Mouse (Mus musculus): ENCODE measurements around the gene Rftn1.
"Not testable (repeated sequence)": the region's sequence is repeated elsewhere in the genome, so short reads cannot be mapped to it uniquely, and the experiment has no call there.

Gene Rftn1

DNA sequence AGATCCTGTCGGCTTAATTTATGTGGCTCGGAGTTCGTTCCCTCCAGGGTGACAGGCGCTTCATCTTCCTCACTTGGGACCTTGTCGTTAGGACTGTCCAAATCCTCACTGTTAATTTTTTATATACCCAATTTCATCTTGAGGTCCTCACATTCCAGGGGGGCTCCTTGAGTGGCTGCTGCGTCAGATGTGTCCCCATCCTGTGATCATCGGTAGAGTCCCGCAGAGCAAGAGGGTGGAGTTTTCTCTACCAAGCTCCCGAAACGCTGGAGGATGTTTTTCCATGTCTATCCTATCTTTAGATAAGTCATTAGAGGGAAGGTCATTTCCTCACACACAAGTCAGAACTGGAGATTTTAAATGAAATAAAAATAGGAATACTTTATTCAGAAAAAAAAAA lies 55.0 kb downstream of the Rftn1 start:
- no peak for DNase-seq (ENCODE audit: extremely low read depth, low read depth, low spot score)

DNA sequence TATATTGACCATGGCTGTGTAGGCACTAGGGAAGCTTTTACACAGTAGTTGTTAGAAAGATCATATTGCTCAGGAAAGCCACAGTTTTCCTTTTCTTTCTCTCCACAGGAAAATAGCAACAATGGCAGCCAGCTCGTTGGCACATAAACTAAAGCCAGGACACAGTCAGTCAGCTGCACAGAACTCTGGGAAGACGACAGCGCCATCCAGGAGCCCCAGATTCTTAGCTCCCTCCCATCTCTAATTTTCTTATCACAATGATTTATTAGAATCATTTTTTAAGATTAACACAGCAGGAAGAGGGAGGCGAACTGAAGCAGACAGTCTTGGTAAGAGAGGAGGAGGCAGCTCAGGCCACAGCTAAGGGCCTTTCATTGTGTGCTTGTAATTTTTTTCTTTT lies 58.8 kb downstream of the Rftn1 start:
- no peak for DNase-seq (ENCODE audit: extremely low read depth, low read depth, low spot score)

DNA sequence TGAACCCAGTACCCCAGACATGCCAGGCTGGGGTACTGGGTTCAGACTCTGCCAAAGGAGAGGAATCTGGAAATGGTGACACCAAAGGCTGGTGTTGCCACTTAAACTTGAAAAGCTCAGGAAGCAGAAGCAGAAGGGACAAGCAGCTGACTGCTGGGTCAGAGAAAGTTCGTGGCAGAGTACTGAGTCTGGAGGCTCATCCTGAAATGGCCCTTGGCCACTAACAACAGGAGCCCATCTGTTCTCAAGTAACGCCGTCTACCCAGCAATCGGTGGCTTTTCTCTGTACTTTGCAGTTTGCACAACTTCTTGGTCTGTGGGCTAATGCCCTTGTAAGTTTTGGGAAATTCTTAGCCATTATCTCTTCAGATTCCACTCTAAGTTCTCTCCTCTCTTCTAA lies 60.1 kb downstream of the Rftn1 start:
- no peak for DNase-seq (ENCODE audit: extremely low read depth, low read depth, low spot score)

DNA sequence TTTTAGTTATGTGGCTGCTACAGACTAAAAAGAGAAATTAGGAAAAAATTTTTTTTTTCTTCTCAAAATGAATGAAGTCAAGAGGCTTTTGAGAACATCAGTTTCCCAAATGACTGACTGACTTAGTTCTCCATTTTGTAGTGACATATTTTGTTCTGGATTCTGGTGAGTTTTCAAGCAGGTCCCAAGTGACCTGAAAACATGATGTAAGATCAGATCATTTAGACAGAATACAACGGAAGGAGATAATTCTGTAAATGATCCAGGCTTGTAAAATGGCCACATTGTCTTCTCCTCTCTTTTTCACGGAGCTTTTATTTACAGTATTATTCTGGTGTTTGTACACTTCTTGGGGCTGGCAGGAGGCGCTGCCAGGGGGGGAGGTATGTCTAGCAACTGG lies 62.1 kb downstream of the Rftn1 start:
- DNase-seq (ENCODE audit: extremely low read depth, low read depth, low spot score): no peak

DNA sequence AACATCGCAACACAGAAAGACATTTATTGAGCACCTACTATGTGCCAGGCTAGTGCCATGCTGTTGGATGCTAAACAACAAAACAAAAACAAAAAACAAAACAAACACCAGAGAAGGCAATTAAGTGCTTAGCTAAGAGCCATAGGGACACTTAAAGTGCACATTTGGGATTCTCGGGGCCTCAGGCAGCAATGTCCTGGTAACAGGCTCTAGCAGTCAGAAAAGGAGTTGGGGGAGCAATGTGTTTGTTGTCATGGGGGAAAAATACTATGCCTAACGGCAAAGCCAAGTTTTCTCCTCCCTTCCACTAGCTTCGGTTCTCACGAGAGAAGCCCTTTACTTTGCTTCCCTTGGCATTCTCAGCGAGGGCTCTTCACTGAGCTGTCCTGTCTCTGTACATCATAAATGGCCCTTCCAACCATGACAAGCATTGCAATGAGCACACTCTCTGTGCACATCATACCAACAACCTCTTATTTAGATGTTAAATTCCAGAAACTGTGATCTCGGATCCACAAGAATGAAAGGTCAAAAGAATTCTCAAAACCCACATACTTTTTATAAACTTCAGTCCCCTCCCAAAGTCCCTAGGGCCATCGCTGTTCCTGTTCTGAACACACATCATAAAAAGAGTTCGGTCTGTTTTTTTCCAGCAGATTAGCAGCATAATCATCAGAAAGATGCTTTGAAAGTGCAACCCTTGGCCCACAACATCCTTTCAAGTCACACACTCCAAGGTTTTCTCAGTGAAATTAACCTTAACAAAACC lies 63.2 kb downstream of the Rftn1 start:
- no peak for DNase-seq (ENCODE audit: extremely low read depth, low read depth, low spot score)

DNA sequence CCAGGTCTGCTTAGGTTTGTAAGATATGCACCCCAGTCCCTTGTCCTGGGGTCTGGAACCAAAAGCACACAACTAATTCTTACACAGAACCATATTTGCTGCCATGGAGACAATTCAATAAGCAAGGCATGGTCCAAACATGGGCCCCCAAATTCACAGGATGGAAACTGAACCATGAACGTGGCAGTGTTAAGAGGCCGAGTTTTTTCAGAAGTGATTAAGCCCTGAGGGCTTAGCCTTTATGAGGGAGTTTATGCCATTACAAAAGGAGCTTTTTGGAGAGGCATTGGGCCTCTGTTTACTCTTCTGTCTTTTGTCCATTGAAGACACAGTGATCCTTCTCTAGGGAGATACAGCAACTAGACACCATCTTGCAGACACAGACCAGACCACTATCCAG lies 63.9 kb downstream of the Rftn1 start:
- DNase-seq (ENCODE audit: extremely low read depth, low read depth, low spot score): no peak

DNA sequence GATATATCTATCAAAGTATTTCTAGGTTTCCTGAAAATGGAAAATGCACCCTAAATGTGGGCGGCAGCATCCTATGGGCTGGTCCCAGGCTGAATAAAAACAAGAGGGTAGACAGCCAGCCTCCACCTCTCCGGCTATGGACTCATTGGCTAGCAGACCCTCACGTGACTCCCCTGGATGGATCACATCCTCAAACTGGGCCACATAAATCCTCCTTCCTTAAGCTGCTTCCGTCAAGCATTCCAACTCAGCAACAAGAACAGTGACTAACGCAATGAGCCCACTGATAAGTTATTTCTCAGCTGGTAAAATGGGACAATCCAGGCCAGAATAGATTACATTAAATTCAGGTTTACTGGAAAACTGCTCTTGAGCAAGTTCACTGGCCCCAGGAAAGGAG lies 64.6 kb downstream of the Rftn1 start:
- DNase-seq (ENCODE audit: extremely low read depth, low read depth, low spot score): no peak

DNA sequence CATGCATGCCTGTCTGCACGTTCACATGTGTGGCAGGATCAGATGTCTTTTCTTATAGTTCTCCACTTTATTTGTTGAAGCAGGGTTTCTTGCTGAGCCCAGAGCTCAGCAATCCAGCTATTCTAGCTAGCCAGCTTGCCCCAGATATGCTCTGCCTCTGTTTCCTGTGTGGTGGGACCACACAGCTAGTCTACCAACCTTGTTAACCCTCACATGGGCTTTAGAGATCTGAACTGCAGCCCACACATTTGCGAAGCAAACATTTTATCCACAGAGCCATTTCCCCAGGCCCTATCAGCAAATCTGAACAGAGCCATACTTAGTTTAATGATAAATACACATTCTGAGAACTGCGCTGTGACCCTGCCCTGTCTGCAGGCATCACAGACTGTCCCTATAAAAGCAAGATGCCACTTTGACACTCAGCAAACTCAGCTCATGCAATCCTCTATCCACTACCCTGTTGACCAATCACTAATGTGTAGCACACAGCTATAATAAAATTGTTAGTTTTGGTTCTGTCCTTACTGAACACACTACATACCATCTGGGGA lies 65.2 kb downstream of the Rftn1 start:
- no peak for DNase-seq (ENCODE audit: extremely low read depth, low read depth, low spot score)

DNA sequence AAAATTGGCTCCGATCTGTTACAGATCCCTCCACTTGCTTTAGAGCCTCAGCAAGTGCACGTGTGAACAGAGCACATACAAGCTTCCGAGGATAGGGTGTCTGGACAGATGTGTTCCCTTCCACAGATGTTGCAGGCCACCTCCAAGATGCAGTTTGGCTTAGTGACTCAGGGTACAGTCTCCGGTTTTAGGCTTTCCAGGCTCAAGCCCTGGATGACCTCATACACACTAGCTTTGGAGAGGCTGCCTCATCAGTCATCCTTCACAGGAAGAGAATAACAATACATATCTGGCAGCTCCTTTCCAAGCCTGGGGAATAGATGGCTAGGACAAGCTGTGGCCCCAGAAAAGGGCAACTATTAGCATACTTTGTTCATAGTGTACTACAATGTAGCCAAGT lies 65.8 kb downstream of the Rftn1 start:
- DNase-seq (ENCODE audit: extremely low read depth, low read depth, low spot score): no peak

DNA sequence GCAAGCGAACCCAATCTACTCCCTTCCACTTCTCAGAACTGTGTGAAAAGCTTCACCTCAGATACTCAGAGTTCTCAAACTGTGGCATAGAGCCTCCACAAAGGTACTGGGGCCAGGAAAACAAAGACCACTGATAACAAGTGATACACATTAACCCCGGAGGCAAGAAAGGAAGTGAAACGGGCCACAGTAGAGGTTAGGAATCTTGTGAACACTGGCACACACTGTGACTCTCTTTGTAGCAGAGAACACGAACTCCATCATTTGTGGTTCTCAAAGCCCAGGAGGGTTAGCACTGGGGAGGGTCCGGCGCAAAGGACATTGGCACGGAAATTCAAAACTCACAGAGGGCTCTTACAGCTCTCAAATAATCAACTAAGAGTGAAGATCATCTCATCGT lies 67.9 kb downstream of the Rftn1 start:
- DNase-seq (ENCODE audit: extremely low read depth, low read depth, low spot score): no peak

DNA sequence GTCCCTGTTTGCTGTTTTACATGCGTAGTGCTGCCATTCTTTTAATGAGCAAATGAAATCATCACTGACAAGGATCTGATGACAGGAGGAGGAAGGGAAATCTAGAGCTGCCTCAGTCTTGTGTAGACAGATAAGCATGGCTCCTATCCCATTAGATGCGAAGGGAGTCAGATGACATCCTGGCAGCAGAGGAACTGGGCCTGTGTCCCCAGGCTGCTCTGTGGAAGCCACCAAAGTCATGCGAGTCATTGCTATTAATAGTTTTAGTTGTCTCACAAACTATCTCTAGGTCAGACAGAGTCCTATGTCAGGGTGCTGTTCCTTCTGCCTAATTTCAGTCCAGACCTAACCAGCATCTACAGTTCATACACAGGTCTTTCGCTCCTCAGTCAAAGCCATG lies 70.4 kb downstream of the Rftn1 start:
- no peak for DNase-seq (ENCODE audit: extremely low read depth, low read depth, low spot score)

DNA sequence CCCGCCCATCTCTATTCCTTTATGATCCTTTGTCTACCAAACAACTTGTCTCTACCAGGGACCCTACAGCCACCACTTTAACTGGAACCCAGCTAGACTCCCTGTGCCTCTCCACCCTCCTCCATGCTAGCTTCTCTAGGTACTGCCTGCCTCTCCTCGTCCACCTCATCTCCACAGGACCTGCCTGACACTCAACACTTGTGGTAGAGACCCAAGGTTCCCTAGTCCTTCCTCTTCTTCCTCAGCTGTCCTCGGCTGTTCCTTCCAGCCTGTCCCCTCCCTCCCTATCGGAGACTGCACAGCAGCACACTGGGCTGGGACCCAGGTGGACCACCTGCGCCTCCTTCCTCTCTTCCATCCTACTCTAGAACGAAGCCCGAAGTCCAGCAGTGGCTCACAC lies 73.0 kb downstream of the Rftn1 start:
- no peak for DNase-seq (ENCODE audit: extremely low read depth, low read depth, low spot score)

DNA sequence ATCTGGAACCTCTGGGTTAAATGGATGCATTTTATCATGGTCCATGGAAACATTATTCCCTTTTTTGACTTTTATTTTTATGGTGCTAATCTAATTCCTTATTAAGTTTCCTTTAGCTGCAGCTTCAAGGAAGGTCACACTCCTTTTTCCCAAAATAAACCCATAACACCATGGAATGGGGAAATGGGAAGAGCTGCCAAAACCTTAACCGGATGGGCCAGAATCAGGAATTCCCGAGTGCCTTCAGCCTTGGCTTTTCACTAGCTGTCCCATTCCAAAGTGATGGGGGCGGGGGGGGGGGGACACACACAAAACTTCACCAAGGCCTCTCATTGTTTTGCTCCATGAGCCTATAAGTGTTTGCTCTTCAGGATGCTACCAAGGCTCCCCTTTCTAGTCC lies 73.5 kb downstream of the Rftn1 start:
- no peak for DNase-seq (ENCODE audit: extremely low read depth, low read depth, low spot score)

DNA sequence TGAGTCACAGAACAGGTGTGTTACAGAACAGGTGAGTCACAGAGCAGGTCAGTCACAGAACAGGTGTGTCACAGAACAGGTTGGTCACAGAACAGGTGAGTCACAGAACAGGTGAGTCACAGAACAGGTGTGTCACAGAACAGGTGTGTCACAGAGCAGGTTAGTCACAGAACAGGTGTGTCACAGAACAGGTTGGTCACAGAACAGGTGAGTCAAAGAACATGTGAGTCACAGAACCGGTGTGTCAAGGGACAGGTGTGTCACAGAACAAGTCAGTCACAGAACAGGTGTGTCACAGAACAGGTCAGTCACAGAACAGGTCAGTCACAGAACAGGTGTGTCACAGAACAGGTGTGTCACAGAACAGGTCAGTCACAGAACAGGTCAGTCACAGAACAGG lies 74.1 kb downstream of the Rftn1 start:
- DNase-seq (ENCODE audit: extremely low read depth, low read depth, low spot score): not testable (repeated sequence)

DNA sequence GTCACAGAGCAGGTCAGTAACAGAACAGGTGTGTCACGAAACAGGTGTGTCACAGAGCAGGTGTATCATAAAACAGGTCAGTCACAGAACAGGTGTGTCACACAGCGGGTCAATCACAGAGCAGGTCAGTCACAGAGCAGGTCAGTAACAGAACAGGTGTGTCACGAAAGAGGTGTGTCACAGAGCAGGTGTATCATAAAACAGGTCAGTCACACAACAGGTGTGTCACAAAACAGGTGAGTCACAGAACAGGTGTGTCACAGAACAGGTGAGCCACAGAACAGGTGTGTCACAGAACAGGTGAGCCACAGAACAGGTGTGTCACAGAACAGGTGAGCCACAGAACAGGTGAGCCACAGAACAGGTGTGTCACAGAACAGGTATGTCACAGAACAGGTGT lies 74.8 kb downstream of the Rftn1 start:
- DNase-seq (ENCODE audit: extremely low read depth, low read depth, low spot score): not testable (repeated sequence)

DNA sequence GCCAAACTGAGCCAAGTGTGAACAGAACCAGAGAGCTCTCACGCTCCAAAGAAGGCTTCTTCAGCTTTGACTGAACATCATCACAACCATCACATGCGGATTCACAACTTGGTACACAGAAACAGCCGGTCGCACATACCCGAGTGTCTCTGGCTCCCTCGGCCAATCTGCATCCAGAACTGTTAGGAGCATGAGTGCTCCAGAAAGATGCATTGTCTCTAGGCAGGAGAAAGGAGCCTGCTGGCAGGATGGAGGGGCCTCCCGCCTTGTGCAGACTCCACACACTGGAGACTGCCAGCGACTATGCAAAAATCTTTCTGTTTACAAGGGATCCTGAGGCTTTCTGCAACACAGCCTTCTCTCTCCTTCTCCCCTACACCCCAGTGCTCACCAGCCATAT lies 75.8 kb downstream of the Rftn1 start:
- DNase-seq (ENCODE audit: extremely low read depth, low read depth, low spot score): no peak

DNA sequence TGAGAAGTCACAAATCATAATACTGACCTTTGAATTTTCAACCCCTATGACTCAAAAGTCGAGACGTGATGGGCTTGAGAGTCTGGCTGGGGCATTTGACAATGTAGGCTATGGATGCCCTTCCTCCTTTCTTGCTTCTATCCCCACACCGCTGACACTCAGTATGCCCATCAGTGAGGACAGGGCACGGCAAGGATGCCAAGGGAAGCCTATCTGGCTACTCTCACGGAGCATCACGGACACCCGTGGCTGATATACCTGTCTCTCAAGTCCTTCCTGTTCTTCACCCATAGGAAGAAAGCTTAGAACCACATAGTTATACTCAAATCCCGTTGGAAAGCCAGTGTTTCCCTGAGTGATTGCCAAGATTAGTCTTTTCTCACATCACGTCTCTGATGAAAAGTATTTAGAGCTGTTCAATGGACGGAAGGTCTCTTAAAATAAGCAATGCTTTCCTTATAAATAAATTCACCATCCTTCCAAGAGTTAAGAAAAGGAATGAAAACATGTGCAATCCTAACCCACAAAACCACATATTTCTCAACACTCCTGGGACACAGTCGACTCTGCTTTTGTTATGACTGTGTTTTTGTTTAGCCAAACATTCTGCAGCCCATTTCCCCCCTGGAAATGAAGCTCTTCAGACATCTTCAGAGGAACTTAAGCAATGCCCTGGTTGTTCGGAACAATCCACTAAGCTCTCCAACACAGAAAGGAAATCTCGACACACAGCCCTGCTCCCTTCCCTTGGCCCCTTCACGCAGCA lies 79.6 kb downstream of the Rftn1 start:
- DNase-seq (ENCODE audit: extremely low read depth, low read depth, low spot score): no peak

DNA sequence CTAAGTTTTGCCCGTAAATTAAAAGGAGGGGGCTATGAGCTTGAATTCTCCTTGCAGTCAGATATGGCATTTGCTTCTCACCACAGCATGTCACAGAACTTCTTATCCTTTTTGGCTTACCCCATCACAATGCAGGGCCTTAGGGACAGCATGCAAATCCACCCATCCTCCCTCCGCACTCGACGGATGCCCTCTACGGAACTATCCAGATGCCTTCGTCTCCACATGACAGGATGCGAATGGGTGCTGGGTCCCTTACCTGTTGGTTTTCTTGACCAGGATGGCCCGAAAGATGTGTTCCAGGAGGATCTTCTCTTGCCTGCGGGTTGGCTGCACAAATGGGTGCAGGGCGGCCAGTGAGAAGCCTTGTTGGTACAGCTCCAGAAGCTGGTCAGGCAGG lies 83.7 kb downstream of the Rftn1 start:
- no peak for DNase-seq (ENCODE audit: extremely low read depth, low read depth, low spot score)

DNA sequence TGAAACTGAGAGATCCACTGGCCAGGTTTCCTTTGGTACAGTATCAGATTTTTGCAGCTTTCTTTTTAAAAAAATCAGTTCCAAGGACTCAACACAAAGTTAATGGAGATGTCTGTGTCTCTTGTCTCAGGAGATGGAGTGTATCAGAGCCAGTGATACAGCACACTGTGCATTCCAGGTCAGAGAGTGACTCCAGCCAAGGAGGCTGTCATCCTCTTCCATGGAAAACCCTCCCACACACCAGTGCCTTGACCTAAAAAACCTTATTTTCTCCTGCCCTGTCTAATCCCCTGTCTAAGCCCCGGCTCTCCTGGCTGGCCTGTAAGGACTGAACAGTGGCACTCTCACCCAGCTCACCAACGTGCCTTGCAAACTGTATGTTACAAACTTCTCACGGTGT lies 86.3 kb downstream of the Rftn1 start:
- DNase-seq (ENCODE audit: extremely low read depth, low read depth, low spot score): no peak

DNA sequence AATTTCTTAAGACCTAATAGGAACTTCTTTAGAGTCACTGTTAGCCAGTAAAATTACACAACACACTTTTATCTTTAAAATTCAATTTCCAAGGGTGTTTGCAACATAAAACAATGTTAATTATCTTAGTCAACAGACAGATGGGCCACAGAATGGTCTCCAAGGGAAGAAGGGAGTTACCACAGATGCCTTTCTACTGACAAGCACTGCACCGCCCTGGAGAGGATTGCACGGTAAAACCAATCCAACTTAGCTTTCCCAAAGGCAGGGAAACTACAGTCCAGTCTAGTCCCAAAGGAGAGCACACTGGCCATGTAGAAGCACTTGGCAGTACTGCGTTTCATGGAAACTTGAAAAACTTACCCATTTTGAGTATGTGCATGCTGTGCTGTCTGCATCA lies 89.1 kb downstream of the Rftn1 start:
- no peak for DNase-seq (ENCODE audit: extremely low read depth, low read depth, low spot score)

DNA sequence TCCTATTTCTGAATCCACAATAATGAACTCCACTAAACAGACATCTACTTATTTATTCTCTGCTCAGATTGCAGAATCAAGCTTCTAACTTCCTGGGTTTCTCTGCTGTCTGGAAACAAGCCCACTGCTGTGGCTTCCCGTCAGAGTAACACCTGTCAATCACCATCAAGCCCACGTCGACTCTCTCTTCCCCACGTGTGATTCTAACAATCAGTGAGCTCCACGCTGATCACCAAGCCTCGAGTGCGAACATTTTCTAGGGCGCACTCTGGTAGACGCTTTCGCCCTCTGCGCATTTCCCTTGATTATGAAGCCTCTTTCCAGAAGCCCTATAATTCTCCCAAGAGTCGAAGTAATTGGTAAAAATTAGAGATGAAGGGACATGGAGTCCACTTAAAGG lies 90.4 kb downstream of the Rftn1 start:
- no peak for DNase-seq (ENCODE audit: extremely low read depth, low read depth, low spot score)

DNA sequence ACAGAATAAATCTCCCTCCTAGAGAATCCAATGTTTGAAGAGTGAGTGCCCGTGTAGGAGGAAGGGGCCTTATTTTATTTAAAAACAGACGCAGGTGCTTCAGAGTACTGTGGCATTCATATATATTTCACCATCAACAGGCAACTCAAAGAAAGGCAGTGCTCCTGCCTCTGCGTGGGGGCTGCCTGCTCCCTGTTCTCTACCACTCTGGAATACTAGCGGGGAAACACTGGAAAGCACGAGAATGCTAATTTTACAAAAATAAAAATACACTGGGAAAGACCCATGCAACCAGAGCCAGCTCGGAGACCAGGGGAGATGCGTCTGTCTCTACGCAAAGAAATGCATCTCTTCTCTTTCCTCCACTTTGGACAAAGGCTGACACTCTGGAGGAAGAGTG lies 91.1 kb downstream of the Rftn1 start:
- no peak for DNase-seq (ENCODE audit: extremely low read depth, low read depth, low spot score)
